Comparison of ENCODE assay signal across 27 mouse cellular contexts in the genomic region with DNA sequence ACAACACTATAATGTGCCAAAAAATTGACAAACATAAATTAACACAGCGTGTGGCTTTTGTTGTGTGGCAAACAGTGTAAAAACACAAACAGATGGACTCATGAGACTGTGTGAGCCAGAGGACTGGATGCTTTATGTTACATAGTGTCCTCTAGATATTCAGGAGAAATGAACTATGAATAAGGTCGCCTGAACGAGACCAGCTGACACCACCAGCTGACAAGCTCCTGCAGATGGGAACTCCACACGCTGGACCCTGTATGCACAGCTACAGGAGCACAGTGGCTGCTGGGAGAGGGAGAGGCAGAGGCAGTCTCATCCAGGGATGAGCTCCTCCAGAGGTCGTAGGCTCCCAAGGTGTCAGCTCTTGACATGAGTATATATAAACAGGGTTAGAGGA.
A peak's percentile ranks its signal among the peaks of the same experiment; 100 is the strongest.
DNase-seq lines count a peak whose midpoint lies in the region; ATAC-seq and TF ChIP-seq lines count a peak whose summit lies in the region.
"Had no signal": no experiment of that assay in that cellular context is flagged by ENCODE, and none has a peak within 500 bp of the region (broad histone marks: within the 10 kb centered on the region; RNA-seq: fewer than 3 reads in every experiment).

No protein-coding gene starts in this region.

- H3K4me2 ChIP-seq in forebrain, embryonic 14.5 days (ENCODE audit: low read length), result no peak overlapping the region
- H3K4me2 ChIP-seq in forebrain, embryonic 12.5 days, result no peak overlapping the region
- H3K4me2 ChIP-seq in hindbrain, embryonic 15.5 days, result no peak overlapping the region
- H3K4me2 ChIP-seq in hindbrain, embryonic 16.5 days (ENCODE audit: low read length), result no peak overlapping the region
- H3K4me2 ChIP-seq in forebrain, postnatal 0 days (ENCODE audit: low read depth), result no peak overlapping the region
- H3K4me2 ChIP-seq: heart, embryonic 13.5 days; hindbrain, embryonic 13.5 days; intestine, embryonic 15.5 days had no signal

- no peak overlapping the region for H3K4me3 ChIP-seq in forebrain, embryonic 14.5 days (ENCODE audit: low read depth, low read length)
- H3K4me3 ChIP-seq in forebrain, embryonic 12.5 days (replicated peaks), result no peak overlapping the region
- H3K4me3 ChIP-seq in hindbrain, embryonic 15.5 days, result no peak overlapping the region
- H3K4me3 ChIP-seq in hindbrain, embryonic 16.5 days (ENCODE audit: low read length), result no peak overlapping the region
- no peak overlapping the region for H3K4me3 ChIP-seq in forebrain, postnatal 0 days (ENCODE audit: low read depth, low read length)
- H3K4me3 ChIP-seq: heart, adult 2 months; heart, embryonic 10.5 days; heart, embryonic 13.5 days; hindbrain, embryonic 13.5 days; intestine, embryonic 15.5 days had no signal

- WGBS in forebrain, embryonic 14.5 days, result 67% methylated on average over 5 of the region's 5 CpGs
- 81% methylated on average over 5 of the region's 5 CpGs for WGBS in forebrain, embryonic 12.5 days
- 68% methylated on average over 5 of the region's 5 CpGs for WGBS in hindbrain, embryonic 15.5 days
- 60% methylated on average over 5 of the region's 5 CpGs for WGBS in hindbrain, embryonic 16.5 days
- WGBS in forebrain, postnatal 0 days, result 57% methylated on average over 5 of the region's 5 CpGs

- peaks cover 53% of the 10 kb centered on the region for H3K36me3 ChIP-seq in forebrain, embryonic 14.5 days (ENCODE audit: control insufficient read depth, insufficient read depth, low read length)
- H3K36me3 ChIP-seq in forebrain, embryonic 12.5 days (replicated peaks), result peaks cover 68% of the 10 kb centered on the region
- H3K36me3 ChIP-seq in hindbrain, embryonic 15.5 days, result peaks cover 73% of the 10 kb centered on the region
- peaks cover 43% of the 10 kb centered on the region for H3K36me3 ChIP-seq in hindbrain, embryonic 16.5 days (ENCODE audit: control insufficient read depth, insufficient read depth, low read length)
- peaks cover 54% of the 10 kb centered on the region for H3K36me3 ChIP-seq in forebrain, postnatal 0 days (ENCODE audit: insufficient read depth)
- H3K36me3 ChIP-seq: G1E had no signal

- DNase-seq in forebrain, embryonic 14.5 days (ENCODE audit: low spot score), result peak; percentile 28
- DNase-seq in brain, embryonic 14.5 days (ENCODE audit: low read depth), result peak; percentile 43
- no peak for DNase-seq in forebrain, postnatal 0 days
- no peak for DNase-seq in embryo, embryonic 9.5 days (ENCODE audit: extremely low spot score)
- no peak for DNase-seq in adrenal gland, adult 8-10 months
- DNase-seq: adrenal gland, postnatal 14 days; B cell, adult 2 months; cerebellum, adult 11-12 months; cerebellum, adult 8-10 months; cerebellum, postnatal 10 days; cerebellum, postnatal 36 days; embryo, embryonic 11 days; gastrocnemius, postnatal 25 days; heart, adult 2 months; heart, postnatal 14 days; kidney, adult 11 months; kidney, adult 8-10 months had no signal

- no peaks in the 10 kb centered on the region for H3K27me3 ChIP-seq in forebrain, embryonic 14.5 days (replicated peaks; ENCODE audit: control insufficient read depth, insufficient read depth, low read length)
- H3K27me3 ChIP-seq in forebrain, embryonic 12.5 days, result no peaks in the 10 kb centered on the region
- H3K27me3 ChIP-seq in hindbrain, embryonic 15.5 days, result no peaks in the 10 kb centered on the region
- H3K27me3 ChIP-seq in hindbrain, embryonic 16.5 days (replicated peaks; ENCODE audit: control insufficient read depth, insufficient read depth, low read length), result no peaks in the 10 kb centered on the region
- H3K27me3 ChIP-seq in forebrain, postnatal 0 days (ENCODE audit: insufficient read depth, low read length), result no peaks in the 10 kb centered on the region
- H3K27me3 ChIP-seq: CH12.LX; heart, embryonic 13.5 days; hindbrain, embryonic 13.5 days; intestine, embryonic 15.5 days; Patski had no signal

- TF ChIP-seq POLR2A in brain, embryonic 14.5 days (IDR thresholded peaks at IDR 0.05; ENCODE audit: borderline replicate concordance, extremely low read depth, insufficient read depth, insufficient read length, poor library complexity, severe bottlenecking), result no peak

- no peaks in the 10 kb centered on the region; the same call in 1 of the 2 replicates for H3K9me3 ChIP-seq in forebrain, embryonic 14.5 days (replicated peaks; ENCODE audit: control insufficient read depth, low read length)
- H3K9me3 ChIP-seq in forebrain, embryonic 12.5 days, result no peaks in the 10 kb centered on the region
- no peaks in the 10 kb centered on the region for H3K9me3 ChIP-seq in hindbrain, embryonic 15.5 days
- H3K9me3 ChIP-seq in hindbrain, embryonic 16.5 days (ENCODE audit: control insufficient read depth, low read length), result peaks cover 3% of the 10 kb centered on the region; the same call in 1 of the 2 replicates
- no peaks in the 10 kb centered on the region for H3K9me3 ChIP-seq in forebrain, postnatal 0 days (ENCODE audit: low read length)
- H3K9me3 ChIP-seq: G1E; heart, embryonic 10.5 days; heart, embryonic 13.5 days; intestine, embryonic 15.5 days had no signal

- no peaks in the 10 kb centered on the region for H3K4me1 ChIP-seq in forebrain, embryonic 14.5 days (ENCODE audit: control insufficient read depth, insufficient read depth, low read length)
- H3K4me1 ChIP-seq in forebrain, embryonic 12.5 days, result no peaks in the 10 kb centered on the region
- no peaks in the 10 kb centered on the region for H3K4me1 ChIP-seq in hindbrain, embryonic 15.5 days (replicated peaks)
- no peaks in the 10 kb centered on the region for H3K4me1 ChIP-seq in hindbrain, embryonic 16.5 days (ENCODE audit: control insufficient read depth, insufficient read depth, low read depth, low read length)
- H3K4me1 ChIP-seq in forebrain, postnatal 0 days (ENCODE audit: insufficient read depth), result no peaks in the 10 kb centered on the region
- H3K4me1 ChIP-seq: hindbrain, embryonic 13.5 days; intestine, embryonic 15.5 days had no signal

- ATAC-seq in forebrain, embryonic 14.5 days, result peak; percentile 20; the same call in 1 of the 2 replicates
- no peak for ATAC-seq in forebrain, embryonic 12.5 days (ENCODE audit: low FRiP score)
- peak; percentile 66 for ATAC-seq in hindbrain, embryonic 15.5 days (ENCODE audit: low FRiP score, low read depth)
- no peak; the same call in 1 of the 2 replicates for ATAC-seq in hindbrain, embryonic 16.5 days
- ATAC-seq in forebrain, postnatal 0 days, result peak; percentile 29; the same call in 1 of the 2 replicates
- ATAC-seq: intestine, embryonic 15.5 days; Patski had no signal

- no peak for TF ChIP-seq CTCF in brain, embryonic 14.5 days (IDR thresholded peaks at IDR 0.05; ENCODE audit: borderline replicate concordance, extremely low read depth, insufficient read depth, insufficient read length)
- TF ChIP-seq CTCF in forebrain, postnatal 0 days (IDR thresholded peaks at IDR 0.05; ENCODE audit: low read depth), result no peak

- no peak overlapping the region for H3K9ac ChIP-seq in forebrain, embryonic 14.5 days (ENCODE audit: low read length)
- no peak overlapping the region for H3K9ac ChIP-seq in forebrain, embryonic 12.5 days
- H3K9ac ChIP-seq in hindbrain, embryonic 15.5 days, result no peak overlapping the region
- no peak overlapping the region for H3K9ac ChIP-seq in hindbrain, embryonic 16.5 days (ENCODE audit: low read depth, low read length)
- no peak overlapping the region for H3K9ac ChIP-seq in forebrain, postnatal 0 days
- H3K9ac ChIP-seq: heart, embryonic 13.5 days; hindbrain, embryonic 13.5 days; intestine, embryonic 15.5 days had no signal

- H3K27ac ChIP-seq in forebrain, embryonic 14.5 days (ENCODE audit: low read depth, low read length), result no peak overlapping the region
- H3K27ac ChIP-seq in forebrain, embryonic 12.5 days, result no peak overlapping the region
- H3K27ac ChIP-seq in hindbrain, embryonic 15.5 days (replicated peaks), result no peak overlapping the region
- H3K27ac ChIP-seq in hindbrain, embryonic 16.5 days (ENCODE audit: low read depth, low read length), result no peak overlapping the region
- H3K27ac ChIP-seq in forebrain, postnatal 0 days (ENCODE audit: low read depth, low read length), result no peak overlapping the region
- H3K27ac ChIP-seq: heart, adult 2 months; heart, embryonic 10.5 days; heart, embryonic 13.5 days; hindbrain, embryonic 13.5 days; intestine, embryonic 15.5 days had no signal

Comparison
In these comparisons a context has a peak if more than half of its experiments do, and no peak if none do; other contexts are left out.
1. ATAC-seq: peak in forebrain, embryonic 14.5 days (single experiment), hindbrain, embryonic 15.5 days (single experiment) and forebrain, postnatal 0 days (single experiment); none in forebrain, embryonic 12.5 days (single experiment) and hindbrain, embryonic 16.5 days (single experiment).
2. DNase-seq: peak in forebrain, embryonic 14.5 days (single experiment) and brain, embryonic 14.5 days (single experiment); none in forebrain, postnatal 0 days (single experiment), embryo, embryonic 9.5 days (single experiment) and adrenal gland, adult 8-10 months (single experiment).